Mouse (Mus musculus) cerebellum, adult 8-10 months (tissue): ENCODE measurements around the gene Npas4.
"Not testable (repeated sequence)": the region's sequence is repeated elsewhere in the genome, so short reads cannot be mapped to it uniquely, and the experiment has no call there.

Experiments
- DNase-seq: peaks from one replicate; pipeline ENCODE4 v3.0.0; 2022

Gene Npas4

GRCm38 (mm10) chr19:4990256-4990625 is at the start of gene Npas4:
Gene Npas4, minus strand, starts transcription at chr19:4990316.
- DNase-seq = no peak

GRCm38 (mm10) chr19:5039301-5040114 is 49.4 kb upstream of the Npas4 start:
- DNase-seq = no peak

DNA sequence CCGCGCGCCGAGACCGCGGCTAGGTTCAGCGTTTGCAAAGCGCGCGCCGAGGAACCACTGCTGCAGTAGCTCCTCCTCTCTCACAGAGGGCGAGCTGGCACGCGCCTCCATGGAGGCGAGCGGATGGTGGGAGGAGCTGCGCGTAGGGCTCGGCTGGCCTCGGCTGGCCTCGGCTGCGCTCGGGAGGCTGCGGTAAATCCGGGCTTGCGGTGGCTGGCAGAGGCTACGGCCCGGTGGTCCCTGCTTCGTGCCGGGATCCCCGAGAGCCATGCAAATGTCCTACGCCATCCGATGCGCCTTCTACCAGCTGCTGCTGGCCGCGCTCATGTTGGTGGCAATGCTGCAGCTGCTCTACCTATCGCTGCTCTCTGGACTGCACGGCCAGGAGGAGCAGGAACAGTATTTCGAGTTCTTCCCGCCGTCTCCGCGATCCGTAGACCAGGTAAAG is 48.6 kb upstream of the Npas4 start, which contains the start of the genes B4gat1 and AC124502.3:
Gene B4gat1 (plus strand): TSS at position 118 of the 448 bp plus-strand sequence.
Gene AC124502.3 (plus strand): TSS at position 183 of the 448 bp plus-strand sequence.
- peak; percentile 90 for DNase-seq

DNA sequence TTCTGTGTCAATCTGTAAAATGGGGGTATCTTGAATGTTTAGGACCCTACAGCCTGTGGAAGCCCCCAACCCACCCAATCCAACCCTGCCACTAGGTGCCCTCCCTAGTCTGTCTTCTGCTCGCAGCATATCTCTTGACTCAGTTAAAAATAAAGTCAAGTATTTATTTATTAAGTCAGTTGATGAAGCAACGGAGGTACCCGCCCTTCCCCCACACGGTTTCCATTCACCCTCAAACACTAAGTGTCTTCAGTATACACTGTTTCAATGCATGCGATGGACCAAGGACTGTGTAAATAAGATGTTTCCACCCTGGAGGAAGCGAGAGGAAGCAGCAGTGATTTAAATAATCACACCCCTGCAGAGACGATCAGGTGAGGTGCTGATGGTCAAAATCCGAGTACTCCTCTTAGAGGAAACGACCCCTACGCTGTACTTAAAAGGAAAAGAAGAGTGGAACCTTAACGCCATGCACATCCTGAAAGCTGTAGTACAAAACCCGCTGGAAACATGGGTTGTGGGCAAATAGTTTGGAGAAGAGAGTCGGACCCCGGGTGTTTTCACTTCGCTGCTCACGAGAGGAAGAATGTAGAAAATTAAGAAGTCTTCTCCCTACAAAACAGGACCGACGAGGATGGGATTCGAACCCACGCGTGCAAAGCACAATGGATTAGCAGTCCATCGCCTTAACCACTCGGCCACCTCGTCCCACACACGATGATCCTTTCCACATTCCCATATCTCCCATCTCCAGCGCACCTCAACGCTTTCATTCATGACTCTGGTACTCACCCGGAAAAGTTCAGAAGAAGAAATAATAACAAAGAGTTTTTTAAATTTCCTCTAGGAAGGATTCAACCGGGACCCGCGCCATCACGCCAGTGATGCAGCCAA is 47.8 kb upstream of the Npas4 start:
- peak; percentile 95 for DNase-seq

DNA sequence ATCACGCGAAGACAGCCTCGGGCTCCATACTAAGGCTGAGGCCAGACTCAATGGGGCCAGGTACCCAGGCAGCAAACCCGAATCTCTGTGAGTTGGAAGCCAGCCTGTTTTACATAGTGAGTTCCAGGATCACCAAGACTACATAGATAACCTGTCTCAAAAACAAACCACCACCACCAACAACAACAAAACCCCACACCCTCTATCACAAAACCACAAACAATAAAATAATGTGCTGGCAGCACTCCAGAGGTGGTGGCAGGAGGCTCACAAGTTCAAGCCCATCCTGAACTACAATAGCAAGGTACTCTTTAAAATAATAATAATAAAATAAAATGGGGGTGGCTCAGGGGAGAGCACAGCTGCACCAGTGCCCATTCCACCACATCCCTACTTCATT is 46.5 kb upstream of the Npas4 start:
- DNase-seq = no peak

DNA sequence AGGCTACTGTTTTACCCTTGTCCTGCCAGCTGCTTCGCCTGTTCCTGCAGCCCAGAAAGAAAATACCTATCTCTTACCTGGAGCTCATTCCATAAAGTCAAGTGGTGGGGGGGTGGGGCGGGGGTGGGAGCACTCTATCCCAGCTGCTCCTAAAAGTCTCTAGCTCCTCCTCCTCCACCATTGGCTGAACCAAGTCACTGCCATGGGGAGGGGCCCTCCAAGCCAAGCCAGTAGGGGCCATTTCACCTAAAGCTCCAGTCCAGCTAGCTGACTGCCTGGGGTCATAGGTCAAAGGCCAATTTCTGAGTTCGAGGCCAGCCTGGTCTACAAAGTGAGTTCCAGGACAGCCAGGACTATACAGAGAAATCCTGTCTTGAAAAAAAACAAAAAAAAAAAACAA is 42.6 kb upstream of the Npas4 start:
- DNase-seq = no peak

DNA sequence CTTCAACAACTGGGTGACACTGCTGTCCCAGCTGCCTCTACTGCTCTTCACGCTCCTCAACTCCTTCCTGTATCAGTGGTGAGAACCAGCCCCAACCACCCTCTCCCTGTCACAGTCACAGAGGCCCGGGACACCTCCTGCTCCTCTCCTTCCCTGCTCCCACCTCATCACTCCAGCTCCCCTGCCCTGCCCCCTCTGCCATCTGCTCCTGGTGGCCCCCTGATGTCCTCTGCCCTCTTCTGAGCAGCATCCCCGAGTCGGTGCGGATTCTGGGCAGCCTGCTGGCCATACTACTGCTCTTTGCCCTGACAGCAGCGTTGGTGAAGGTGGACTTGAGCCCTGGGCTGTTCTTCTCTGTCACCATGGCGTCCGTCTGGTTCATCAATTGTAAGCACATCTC is 36.0 kb upstream of the Npas4 start:
- DNase-seq = no peak

DNA sequence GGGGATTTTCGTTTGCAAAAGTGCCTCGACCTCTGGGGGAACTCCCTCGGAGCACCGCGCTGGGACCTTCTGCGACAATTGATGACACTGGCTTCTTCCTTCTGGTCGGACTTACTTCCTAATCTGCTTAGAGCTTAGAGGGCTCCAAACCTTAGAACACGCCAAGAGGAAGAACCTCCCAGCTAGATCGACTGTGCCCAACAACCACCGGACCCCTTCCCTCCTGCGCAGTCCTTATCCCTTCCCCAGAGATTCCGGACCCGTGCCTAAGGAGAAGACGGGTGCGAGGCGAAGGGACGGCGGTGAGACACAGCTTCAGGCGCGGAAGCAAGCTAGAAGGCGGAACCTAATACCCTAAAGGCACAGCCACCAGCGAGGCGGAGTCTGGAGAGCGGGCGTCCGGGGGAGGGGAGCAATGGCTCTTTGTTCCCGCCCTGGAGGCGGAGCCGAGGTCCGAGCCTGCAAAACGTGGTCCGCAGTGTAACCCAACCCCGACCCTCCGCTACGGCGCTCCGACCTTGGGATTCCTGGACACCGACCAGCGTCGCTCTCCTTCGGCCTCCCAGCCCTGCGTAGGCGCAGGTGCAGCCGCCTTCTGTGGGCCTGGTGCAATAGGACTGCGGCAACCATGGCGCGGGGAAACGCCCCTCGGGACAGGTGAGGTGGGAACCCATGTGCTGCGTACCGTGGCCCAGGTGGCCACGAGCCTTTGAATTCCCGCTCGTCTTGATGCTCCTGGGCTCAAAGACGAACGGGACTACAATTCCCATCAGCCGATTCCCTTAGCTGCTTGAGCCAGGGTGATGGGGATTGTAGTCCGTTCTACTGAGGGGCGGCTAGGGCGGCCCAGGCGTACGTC is 33.7 kb upstream of the Npas4 start, which contains the start of gene Slc29a2:
Gene Slc29a2 (plus strand): TSS at position 240 of the 859 bp plus-strand sequence.
- DNase-seq = peak; percentile 90

DNA sequence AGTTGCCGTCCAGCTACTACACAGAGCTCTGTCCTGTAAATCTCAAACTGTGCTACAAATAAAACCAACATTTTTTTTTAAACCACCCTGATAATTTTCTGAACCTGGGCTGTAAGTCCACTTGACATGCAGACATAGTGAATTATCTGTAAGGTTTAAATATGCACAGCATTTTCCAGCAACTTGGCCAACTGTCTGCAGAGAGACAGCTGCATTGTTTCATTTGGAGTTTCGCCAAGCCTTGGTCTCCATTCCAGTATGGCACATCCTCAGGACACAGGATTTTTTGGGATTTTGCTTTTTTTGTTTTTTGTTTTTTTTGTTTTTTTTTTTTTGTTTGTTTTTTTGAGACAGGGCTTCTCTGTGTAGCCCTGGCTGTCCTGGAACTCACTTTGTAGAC is 31.3 kb upstream of the Npas4 start:
- DNase-seq = no peak

- DNase-seq = no peak
These were observed 28.1 kb upstream of the Npas4 start for GRCm38 (mm10) chr19:5018191-5018590.

GRCm38 (mm10) chr19:5017611-5018010 is 27.5 kb upstream of the Npas4 start:
- DNase-seq = no peak

- peak; percentile 70 for DNase-seq
These were observed 26.7 kb upstream of the Npas4 start for GRCm38 (mm10) chr19:5016782-5017181.

DNA sequence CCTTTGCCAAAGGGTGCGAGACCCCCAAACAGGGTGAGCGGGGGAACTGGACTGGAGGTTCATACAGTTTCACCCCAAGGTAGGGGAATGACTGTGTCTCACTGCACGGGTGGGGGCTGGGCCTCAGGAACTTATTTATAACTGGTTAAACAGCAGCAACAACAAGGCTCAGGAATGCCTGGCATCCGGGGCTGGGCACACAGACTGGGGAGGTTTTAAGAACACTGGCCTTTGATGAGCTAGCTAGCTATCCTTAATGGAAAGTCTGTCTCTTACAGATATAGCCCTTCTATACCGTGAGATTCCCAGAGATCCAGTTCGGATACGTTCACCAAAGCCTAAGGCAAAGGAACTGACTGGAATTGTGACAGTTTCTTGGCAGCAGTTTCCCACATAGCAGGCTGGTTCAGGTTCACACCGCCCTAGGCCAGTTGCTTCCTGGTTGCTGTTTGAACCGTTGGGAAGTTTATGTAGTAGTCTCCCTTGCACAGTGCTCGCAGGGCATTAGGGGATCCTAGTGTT is 26.2 kb upstream of the Npas4 start:
- DNase-seq = no peak

DNA sequence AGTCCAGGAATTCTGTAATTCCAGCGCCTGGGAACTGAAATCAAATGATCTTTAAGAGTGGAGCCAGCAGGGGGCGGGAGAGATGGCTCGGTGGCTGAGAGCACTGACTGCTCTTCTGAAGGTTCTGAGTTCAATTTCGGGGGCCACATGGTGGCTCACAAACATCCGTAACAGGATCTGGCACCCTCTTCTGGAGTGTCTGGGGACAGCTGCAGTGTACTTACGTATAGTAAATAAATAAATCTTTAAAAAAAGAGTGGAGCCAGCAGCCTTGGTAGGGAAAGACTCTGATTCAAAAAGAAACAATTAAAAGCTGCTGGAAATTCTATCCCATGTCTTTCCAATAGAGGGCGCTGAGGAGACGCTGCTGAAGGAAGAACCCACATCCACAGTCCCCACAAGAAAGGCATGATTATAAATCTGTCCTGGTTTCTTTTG is 24.9 kb upstream of the Npas4 start:
- peak; percentile 56 for DNase-seq

GRCm38 (mm10) chr19:5013138-5013537 is 23.0 kb upstream of the Npas4 start:
- no peak for DNase-seq

DNA sequence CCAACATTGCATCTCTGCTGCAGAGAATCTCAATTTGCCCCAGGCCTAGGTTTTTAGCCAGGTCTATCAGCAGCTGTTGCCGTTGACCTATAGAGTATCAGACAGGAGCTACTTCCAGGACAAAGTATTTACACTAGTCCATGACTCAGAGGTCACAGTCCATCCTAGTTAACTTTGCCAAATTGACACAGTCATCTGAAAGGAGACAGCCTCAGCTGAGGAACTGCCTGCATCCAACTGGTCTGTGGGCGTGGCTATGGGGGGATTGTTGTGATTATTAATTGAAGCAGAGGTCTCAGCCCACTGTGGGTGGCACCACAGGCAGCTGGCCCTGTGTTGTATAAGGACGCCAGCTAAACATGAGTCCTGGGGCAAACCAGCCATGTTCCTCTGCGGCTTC is 14.8 kb upstream of the Npas4 start:
- no peak for DNase-seq

- DNase-seq = not testable (repeated sequence)
These were observed 13.5 kb upstream of the Npas4 start for GRCm38 (mm10) chr19:5003644-5004043.

DNA sequence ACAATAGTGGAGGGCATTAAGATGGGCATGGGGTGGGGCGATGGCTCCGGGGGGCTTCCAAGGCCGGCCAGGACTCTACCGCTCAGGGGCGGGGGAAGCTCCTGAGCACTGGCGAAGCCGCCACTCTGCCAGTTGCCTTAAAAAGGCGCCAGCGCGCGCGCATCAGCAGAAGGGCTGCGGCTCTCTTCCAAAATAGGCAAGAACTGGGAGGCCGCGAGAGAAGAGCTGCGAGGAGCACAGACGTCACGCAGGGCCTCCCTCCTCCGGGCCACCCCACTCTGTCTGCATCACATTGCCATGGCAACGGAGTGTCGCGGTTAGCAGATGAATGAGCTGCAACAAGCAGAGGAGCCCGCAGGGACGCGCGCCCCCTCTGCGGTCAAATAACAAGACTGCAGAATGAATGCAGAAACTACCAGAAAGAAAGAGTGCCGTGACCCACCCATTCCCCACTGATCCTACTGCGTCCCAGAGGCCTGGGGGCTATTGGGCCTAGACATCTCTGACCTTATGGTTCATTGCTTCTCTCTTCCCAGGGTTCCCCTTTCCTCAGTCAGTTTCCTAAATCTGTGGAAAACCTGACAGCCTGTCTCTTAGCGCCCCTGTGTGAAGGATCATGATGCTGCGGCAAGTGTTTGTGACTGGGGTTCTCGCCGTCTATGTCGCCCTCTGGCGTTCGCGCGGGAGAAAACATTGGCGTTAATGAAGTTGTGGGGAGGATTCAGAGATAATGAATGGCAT is 11.7 kb upstream of the Npas4 start:
- peak; percentile 87 for DNase-seq

DNA sequence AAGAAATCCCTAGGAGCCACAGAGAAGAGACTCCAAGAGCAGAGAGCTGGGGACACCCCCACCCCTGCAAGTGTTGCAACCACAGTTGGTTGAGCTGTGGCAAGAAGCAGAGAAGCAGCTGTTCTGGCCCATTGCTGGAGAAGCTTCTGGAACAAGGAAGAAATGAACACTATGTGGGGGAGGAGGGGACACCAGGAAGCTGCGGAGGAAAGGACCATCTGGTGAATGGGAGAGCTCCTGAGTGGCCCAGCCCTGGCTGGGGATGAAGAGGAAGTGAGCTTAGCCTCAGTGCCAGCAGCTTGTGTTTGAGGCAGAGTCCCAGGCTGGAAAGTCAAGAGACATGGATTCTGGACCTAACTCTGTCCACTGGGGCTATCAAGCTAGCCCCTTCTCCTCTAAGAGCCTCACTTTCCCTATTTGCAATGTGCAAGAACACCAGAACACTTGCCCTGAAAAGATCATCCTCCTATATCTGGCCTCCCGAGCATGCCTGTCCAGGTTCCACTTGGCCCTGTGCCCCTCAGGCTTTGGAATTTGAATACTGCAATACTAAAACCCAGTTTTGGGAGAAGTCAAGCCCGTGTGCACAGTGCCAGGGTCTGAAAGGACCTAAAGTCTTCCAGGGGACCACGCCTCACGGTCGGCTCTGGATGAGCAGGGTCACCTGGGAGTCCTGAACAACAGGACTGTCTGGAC is 9.5 kb upstream of the Npas4 start:
- DNase-seq = peak; percentile 44

GRCm38 (mm10) chr19:4994043-4994442 is 3.9 kb upstream of the Npas4 start:
- DNase-seq = peak; percentile 9

GRCm38 (mm10) chr19:4992904-4993303 is 2.8 kb upstream of the Npas4 start:
- peak; percentile 85 for DNase-seq
